Mouse (Mus musculus) limb, embryonic 13.5 days (tissue): Measurements from ENCODE around the gene Igf2bp2. TPM values are rescaled to one million over a fixed set of nuclear protein-coding genes. Genes with fewer than 3 reads are reported as not detected.

Experiments used
- ATAC-seq: fragments of 200-750 bp; cut with Nextera tagmentation; 2 replicates; pipeline ENCODE4 v1.8.0; 2017; ENCODE audit warnings: low read depth, moderate number of reproducible peaks, moderate TSS enrichment; ENCODE audit not compliant: low FRiP score
- H3K27ac ChIP-seq: fragments of 300-500 bp; sonication (generic); 2 replicates; pipeline ENCODE4 v1.5.1; 2015; ENCODE audit warnings: inconsistent platforms, mild to moderate bottlenecking, moderate library complexity
- H3K27me3 ChIP-seq: fragments of 300-500 bp; sonication (generic); 2 replicates; pipeline ENCODE4 v1.6.1; 2015; ENCODE audit warnings: mild to moderate bottlenecking, inconsistent platforms
- H3K36me3 ChIP-seq: fragments of 300-500 bp; sonication (generic); 2 replicates; pipeline ENCODE4 v1.6.1; 2015; ENCODE audit warnings: inconsistent platforms, mild to moderate bottlenecking, moderate library complexity
- H3K4me1 ChIP-seq: fragments of 300-500 bp; sonication (generic); 2 replicates; pipeline ENCODE4 v1.6.1; 2015; ENCODE audit warnings: inconsistent platforms
- H3K4me2 ChIP-seq: fragments of 300-500 bp; sonication (generic); replicated peaks from 2 replicates; pipeline ENCODE4 v1.6.1; 2015; ENCODE audit warnings: inconsistent platforms, mild to moderate bottlenecking, moderate library complexity
- H3K4me3 ChIP-seq: fragments of 300-500 bp; sonication (generic); 2 replicates; pipeline ENCODE4 v1.5.1; 2015; ENCODE audit warnings: moderate library complexity, mild to moderate bottlenecking, inconsistent platforms
- H3K9ac ChIP-seq: fragments of 300-500 bp; sonication (generic); 2 replicates; pipeline ENCODE4 v1.6.1; 2015; ENCODE audit warnings: mild to moderate bottlenecking, inconsistent platforms
- H3K9me3 ChIP-seq: fragments of 300-500 bp; sonication (generic); 2 replicates; pipeline ENCODE4 v1.6.1; 2016; ENCODE audit warnings: inconsistent platforms
- WGBS: fragments of 180-500 bp; shearing (Covaris S2); methylation state at CpG from one replicate; pipeline ENCODE4 v1.1.7; 2015; 5-methylcytosine and 5-hydroxymethylcytosine counted together
- polyA plus RNA-seq: library from polyadenylated mRNA; unstranded; fragments of >200 nt; fragmentation: Nextera tagmentation; extraction: Ambion mirVana; gene quantifications from 2 replicates; pipeline ENCODE4 v1.2.1, GENCODE M21; 2015

The Igf2bp2 gene
- polyA plus RNA-seq, 1 experiment from 2014 or later, result 117 TPM

DNA sequence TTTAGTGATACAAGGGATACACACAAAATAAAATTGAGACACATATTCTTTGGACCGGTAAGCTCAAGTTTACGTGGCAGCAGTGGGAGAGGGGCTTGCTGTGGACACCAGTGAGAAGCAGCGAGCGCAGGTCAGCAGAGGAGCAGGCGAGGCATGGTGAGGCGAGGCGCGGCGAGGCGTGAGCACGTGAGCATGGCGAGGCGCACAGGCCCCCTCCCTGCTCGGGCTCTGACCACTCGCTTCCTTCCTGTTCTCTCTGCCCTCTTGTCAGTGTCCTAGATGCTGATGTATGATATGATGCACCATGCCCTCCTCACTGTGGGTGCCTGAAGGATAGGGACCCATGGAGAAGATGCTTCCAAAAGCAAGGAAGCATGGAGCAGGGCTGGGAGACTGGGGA, 43.6 kb downstream of the Igf2bp2 start:
- H3K9me3 ChIP-seq, result no peaks in the 10 kb centered on the region
- H3K4me1 ChIP-seq, result peaks cover 17% of the 10 kb centered on the region
- H3K27ac ChIP-seq, result no peak overlapping the region
- H3K36me3 ChIP-seq, result peaks cover 29% of the 10 kb centered on the region
- no peak overlapping the region for H3K4me2 ChIP-seq
- 97% methylated on average over 15 of the region's 15 CpGs for WGBS
- no peak overlapping the region for H3K9ac ChIP-seq
- no peak for ATAC-seq
- no peak overlapping the region for H3K4me3 ChIP-seq
- H3K27me3 ChIP-seq, result no peaks in the 10 kb centered on the region

DNA sequence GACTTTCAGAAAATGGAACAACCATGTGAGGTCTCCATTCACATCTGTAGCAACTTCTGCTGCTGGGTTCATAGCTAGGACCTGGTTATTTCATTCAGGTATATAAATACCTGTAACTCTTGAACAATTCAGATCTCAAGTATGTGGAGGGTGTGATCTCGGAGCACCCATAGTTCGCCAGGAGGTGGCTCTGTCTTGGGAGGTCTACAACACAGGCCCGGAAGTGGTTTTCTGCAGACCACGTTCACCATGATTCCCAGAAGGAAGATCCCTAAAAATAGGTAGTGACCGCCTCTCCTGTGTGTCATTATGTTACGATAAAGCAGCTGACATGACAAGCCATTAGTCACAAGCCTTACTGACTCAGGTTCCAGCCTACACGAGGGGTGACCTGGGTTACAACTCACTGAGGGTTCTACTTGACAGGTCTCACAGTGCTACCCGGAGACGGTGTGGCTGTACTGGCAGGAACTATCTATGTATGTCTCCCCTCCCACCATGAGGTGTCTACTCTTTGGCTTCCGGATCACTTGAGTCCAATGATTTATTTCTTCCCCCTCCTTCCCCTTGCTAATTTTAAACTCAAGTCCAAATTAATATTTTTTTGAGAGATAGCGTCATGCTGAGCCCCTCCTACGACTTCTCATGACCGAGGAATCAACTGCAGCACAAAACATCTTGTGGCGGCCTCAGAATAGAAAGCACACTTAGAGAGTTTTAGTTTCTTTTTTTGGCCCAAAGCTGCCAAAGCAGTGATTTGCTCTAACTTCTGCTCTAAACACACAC, 44.2 kb downstream of the Igf2bp2 start:
- H3K9ac ChIP-seq, result no peak overlapping the region
- H3K4me3 ChIP-seq, result no peak overlapping the region
- WGBS, result 85% methylated on average over 14 of the region's 14 CpGs
- peaks cover 29% of the 10 kb centered on the region for H3K36me3 ChIP-seq
- no peaks in the 10 kb centered on the region for H3K9me3 ChIP-seq
- no peak overlapping the region for H3K27ac ChIP-seq
- no peak overlapping the region for H3K4me2 ChIP-seq
- no peaks in the 10 kb centered on the region for H3K27me3 ChIP-seq
- no peak for ATAC-seq
- H3K4me1 ChIP-seq, result peaks cover 11% of the 10 kb centered on the region

DNA sequence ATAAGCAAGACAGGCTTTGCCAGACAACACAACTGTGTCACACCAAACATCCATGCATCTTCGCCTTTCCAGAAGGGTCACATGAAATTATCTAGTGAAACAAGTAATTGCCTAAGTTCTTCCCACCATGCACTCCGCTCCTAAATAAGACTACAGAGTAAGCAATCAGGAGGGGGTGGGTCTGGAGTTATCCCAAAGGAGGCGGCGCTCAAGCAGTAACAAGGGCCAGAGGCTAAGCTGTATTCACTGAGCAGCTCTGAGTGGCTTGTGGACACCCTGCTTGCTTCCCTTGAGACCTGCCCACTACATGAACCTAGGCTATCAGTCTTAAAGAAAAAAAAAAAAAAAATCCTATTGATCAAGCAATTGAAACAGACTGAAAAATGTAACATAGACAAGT, 44.9 kb downstream of the Igf2bp2 start:
- H3K27me3 ChIP-seq, result no peaks in the 10 kb centered on the region
- no peak overlapping the region for H3K4me3 ChIP-seq
- ATAC-seq, result no peak
- no peak overlapping the region for H3K27ac ChIP-seq
- H3K36me3 ChIP-seq, result peaks cover 29% of the 10 kb centered on the region
- H3K9ac ChIP-seq, result no peak overlapping the region
- no peak overlapping the region for H3K4me2 ChIP-seq
- H3K9me3 ChIP-seq, result no peaks in the 10 kb centered on the region
- H3K4me1 ChIP-seq, result peaks cover 5% of the 10 kb centered on the region; the same call in 1 of the 2 replicates
- WGBS, result 96% methylated on average over 4 of the region's 4 CpGs

DNA sequence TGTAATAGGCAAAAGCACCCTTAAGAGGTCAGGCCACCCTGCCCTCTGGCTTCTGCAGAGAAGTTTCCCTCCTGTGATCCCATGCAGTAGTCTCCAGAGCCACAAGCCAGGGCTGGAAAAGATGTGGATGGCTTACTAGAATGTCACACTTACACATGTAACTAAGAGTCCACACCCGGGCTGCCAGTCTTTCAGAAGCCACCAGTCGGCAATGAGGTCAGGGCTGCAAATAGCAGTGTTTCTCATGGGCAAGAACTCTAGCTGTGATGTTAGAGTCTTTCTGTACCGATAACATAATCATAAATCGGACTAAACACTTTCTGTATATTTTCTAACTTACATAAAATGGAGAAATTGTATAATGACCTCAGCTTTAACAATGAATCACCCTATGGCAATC, 46.4 kb downstream of the Igf2bp2 start:
- H3K9ac ChIP-seq, result no peak overlapping the region
- H3K36me3 ChIP-seq, result peaks cover 29% of the 10 kb centered on the region
- H3K4me2 ChIP-seq, result no peak overlapping the region
- H3K4me3 ChIP-seq, result no peak overlapping the region
- H3K27me3 ChIP-seq, result no peaks in the 10 kb centered on the region
- no peaks in the 10 kb centered on the region for H3K9me3 ChIP-seq
- 94% methylated on average over 4 of the region's 4 CpGs for whole genome bisulfite sequencing
- no peak for ATAC-seq
- peaks cover 4% of the 10 kb centered on the region; the same call in 1 of the 2 replicates for H3K4me1 ChIP-seq
- no peak overlapping the region for H3K27ac ChIP-seq

DNA sequence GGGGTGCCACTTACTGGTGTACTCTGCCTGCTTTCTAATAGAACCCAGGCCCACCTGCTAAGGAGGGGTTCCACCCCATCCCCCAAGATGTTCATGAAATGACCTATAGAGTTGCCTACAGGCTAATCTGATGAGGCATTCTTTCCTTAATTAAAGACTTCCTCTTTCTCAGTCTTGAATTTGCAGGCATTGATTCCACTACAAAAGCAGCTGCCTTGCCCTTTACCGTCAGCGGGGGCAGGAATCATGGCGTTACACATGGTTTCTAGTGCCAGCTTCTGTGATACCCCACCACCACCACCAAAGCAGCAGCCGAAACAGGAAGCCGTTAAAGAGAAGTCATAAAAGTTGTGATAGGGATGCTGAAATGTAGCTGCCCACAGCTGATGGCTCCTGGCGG, 47.0 kb downstream of the Igf2bp2 start:
- Histone ChIP-seq H3K4me2 (no peak overlapping the region), H3K4me3 (no peak overlapping the region), H3K27me3 (no peaks in the 10 kb centered on the region), H3K36me3 (peaks cover 28% of the 10 kb centered on the region), H3K9me3 (no peaks in the 10 kb centered on the region), H3K9ac (no peak overlapping the region), H3K4me1 (peaks cover 4% of the 10 kb centered on the region; the same call in 1 of the 2 replicates), H3K27ac (no peak overlapping the region)
- 44% methylated on average over 6 of the region's 6 CpGs for WGBS
- ATAC-seq, result no peak

DNA sequence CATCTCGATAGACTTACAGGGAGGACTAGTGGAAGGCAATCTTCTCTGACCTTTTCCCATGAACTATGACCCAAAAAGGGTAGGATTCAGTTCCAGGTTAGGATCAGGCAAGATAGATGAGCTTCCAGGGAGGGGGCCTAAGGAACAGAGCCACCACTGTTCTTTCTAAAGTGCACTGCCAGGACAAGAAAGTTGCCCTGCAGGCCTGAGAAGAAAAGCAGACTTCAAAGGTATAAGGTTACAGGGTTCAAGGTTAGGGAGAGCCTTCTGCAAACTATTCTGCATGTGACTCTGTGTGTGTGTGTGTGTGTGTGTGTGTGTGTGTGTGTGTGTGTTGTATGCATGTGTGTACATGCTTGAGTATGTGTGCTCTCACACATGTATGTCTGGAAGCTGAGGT, 53.1 kb downstream of the Igf2bp2 start:
- WGBS, result 65% methylated on average over 1 of the region's 1 CpGs
- no peak overlapping the region for H3K4me2 ChIP-seq
- no peak overlapping the region for H3K27ac ChIP-seq

DNA sequence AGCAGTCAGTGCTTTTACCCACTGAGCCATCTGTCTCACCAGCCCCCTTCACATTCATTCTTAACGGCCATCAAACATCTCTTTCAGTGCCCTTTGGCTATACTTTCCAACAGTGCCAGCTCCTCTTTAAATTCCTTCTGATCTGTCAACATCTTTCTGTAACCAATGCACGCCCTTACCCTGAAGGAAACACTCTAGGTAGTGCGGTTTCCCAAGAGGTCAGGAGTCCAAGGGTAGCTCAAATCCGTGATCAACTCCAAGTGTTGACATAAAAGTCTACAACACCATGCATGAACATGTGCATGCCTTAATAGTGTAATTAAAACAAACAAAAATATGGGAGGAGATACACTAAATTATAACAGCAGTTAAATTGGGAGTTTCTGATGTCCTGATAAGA, 53.9 kb downstream of the Igf2bp2 start:
- Histone ChIP-seq H3K27ac (no peak overlapping the region), H3K36me3 (no peaks in the 10 kb centered on the region), H3K4me3 (no peak overlapping the region), H3K9me3 (no peaks in the 10 kb centered on the region), H3K4me1 (peaks cover 6% of the 10 kb centered on the region; the same call in 1 of the 2 replicates), H3K4me2 (no peak overlapping the region), H3K27me3 (no peaks in the 10 kb centered on the region), H3K9ac (no peak overlapping the region)
- 77% methylated on average over 4 of the region's 4 CpGs for WGBS
- no peak for ATAC-seq

More for the DNA sequence above, 53.1 kb downstream of the Igf2bp2 start:
- Histone ChIP-seq H3K9ac (no peak overlapping the region), H3K27me3 (no peaks in the 10 kb centered on the region), H3K9me3 (no peaks in the 10 kb centered on the region), H3K4me1 (peaks cover 6% of the 10 kb centered on the region; the same call in 1 of the 2 replicates), H3K4me3 (no peak overlapping the region), H3K36me3 (no peaks in the 10 kb centered on the region)
- ATAC-seq, result no peak

DNA sequence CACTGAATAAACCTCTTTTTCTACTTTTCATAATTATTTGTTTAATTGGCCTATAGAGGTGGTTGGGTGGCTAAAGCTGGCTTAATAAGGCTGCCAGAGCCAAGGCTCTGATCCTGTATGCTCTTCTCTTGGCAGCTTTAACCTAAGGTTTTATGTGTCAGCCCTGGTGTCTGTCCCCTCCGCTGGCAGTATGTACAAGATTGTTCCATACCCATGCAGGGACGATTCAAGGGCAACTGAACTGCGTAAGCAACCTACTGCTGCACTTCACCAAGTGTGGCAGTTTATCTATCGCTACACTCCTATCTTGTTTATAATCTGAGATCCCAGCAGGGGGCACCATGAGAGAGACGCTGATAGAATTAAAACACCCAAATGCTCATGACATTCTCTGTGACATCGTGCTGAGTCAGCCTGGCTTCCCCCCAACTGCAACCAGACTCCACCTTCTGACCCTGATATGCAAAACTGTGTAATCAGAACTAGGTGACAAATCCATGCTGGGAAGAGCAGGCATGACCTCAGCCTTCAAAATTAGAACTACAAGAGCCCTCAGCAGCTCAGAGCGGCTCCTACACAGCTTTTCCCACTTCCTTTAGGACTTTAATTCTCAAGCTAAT, 55.1 kb downstream of the Igf2bp2 start:
- Histone ChIP-seq H3K4me3 (no peak overlapping the region), H3K36me3 (no peaks in the 10 kb centered on the region), H3K4me1 (peaks cover 6% of the 10 kb centered on the region; the same call in 1 of the 2 replicates), H3K4me2 (no peak overlapping the region), H3K27ac (no peak overlapping the region), H3K9ac (no peak overlapping the region), H3K27me3 (no peaks in the 10 kb centered on the region), H3K9me3 (no peaks in the 10 kb centered on the region)
- no peak for ATAC-seq
- 71% methylated on average over 7 of the region's 7 CpGs for WGBS

DNA sequence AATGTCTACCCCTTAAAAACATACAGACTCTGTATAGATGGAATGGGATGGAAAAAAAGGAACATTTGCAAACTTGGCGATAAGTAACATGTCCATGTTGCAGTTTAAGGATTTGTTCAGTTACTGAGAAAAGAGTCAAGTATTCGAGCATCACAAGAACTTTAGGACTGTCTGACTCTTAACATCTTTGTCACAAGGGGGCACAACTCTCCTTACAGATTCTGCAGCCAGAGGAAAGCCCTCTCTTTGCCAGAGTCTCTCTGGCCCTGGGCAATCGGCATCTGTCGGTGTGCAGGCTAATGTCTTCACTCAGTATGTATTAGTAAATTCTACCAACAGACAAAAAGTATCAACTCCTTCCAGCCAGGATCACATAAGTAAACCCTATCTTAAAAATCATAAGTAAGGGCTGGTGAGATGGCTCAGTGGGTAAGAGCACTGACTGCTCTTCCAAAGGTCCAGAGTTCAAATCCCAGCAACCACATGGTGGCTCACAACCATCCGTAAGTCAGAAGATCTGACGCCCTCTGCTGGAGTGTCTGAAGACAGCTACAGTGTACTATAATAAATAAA, 57.0 kb downstream of the Igf2bp2 start:
- Histone ChIP-seq H3K4me1 (peaks cover 6% of the 10 kb centered on the region; the same call in 1 of the 2 replicates), H3K27me3 (no peaks in the 10 kb centered on the region), H3K27ac (no peak overlapping the region), H3K9ac (no peak overlapping the region), H3K4me3 (no peak overlapping the region), H3K9me3 (no peaks in the 10 kb centered on the region), H3K36me3 (peaks cover 6% of the 10 kb centered on the region; the same call in 1 of the 2 replicates), H3K4me2 (no peak overlapping the region)
- 83% methylated on average over 6 of the region's 6 CpGs for WGBS
- ATAC-seq, result no peak

DNA sequence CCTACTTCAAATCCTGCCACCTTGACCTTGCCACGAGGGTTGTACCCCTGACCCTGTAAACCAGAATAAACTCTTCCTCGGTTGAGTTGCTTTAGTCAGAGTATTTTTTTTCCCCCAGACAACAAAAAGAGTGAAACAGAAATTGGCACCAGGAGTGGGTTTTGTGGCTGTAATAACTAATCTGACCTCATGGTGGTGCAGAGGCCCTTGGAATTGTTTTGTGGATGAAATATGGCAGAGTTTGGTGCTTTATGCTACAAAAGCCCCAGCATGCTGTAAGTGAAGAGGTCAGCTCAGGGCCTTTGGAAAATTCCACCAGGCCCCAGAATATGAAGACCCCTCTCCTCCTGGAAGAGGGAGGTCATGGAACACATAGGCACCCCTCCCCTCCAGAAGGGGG, 63.0 kb downstream of the Igf2bp2 start:
- no peak overlapping the region for H3K4me3 ChIP-seq
- no peaks in the 10 kb centered on the region for H3K9me3 ChIP-seq
- H3K27me3 ChIP-seq, result no peaks in the 10 kb centered on the region
- peaks cover 22% of the 10 kb centered on the region for H3K36me3 ChIP-seq
- WGBS, result 89% methylated on average over 2 of the region's 2 CpGs
- H3K4me2 ChIP-seq, result no peak overlapping the region
- no peak overlapping the region for H3K27ac ChIP-seq
- no peak overlapping the region for H3K9ac ChIP-seq
- ATAC-seq, result no peak
- H3K4me1 ChIP-seq, result peaks cover 7% of the 10 kb centered on the region; the same call in 1 of the 2 replicates

DNA sequence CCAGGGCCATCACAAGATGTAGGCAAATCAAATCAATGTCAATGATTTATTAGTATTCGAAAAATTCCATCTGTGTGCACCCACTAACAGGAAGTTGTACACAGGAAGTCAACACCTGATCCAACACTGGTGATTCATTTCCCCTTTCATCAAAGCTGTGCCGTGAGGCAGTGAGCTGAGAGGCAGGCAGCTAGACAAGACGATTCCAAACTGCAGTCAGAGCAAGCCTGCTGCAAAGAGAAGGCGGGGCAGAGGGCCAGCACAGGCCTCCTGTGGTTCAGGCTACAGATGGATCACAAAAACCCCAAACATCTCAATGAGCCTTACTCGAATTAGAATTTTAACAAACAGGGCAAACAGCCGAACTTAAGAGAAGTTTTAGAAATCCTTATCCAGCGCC, 65.4 kb downstream of the Igf2bp2 start:
- Histone ChIP-seq H3K4me1 (peaks cover 7% of the 10 kb centered on the region; the same call in 1 of the 2 replicates), H3K27me3 (no peaks in the 10 kb centered on the region), H3K36me3 (peaks cover 25% of the 10 kb centered on the region), H3K27ac (no peak overlapping the region), H3K9me3 (no peaks in the 10 kb centered on the region), H3K9ac (no peak overlapping the region), H3K4me2 (no peak overlapping the region), H3K4me3 (no peak overlapping the region)
- WGBS, result 60% methylated on average over 7 of the region's 7 CpGs
- ATAC-seq, result no peak

DNA sequence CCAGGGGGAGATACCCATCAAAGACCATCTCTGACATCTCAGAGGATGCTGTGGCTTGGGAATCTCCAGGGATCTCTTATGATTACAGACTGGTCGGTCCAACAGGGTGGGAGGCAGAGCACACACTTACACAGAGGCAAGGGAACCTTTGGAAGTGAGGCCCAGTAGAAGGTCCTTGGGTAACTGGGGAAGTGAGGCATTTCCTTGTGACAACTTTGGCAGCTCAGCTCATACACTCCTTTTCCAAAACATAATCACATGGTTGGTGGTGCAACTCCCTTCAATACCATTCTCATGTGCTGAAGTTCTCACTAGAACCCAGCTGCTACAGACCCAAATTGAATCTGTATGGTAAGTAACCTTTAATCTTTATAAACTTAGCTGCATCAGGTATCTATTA, 67.3 kb downstream of the Igf2bp2 start:
- 96% methylated on average over 1 of the region's 1 CpGs for WGBS
- no peak overlapping the region for H3K27ac ChIP-seq
- H3K9me3 ChIP-seq, result no peaks in the 10 kb centered on the region

More for the DNA sequence above, 67.3 kb downstream of the Igf2bp2 start:
- Histone ChIP-seq H3K4me2 (no peak overlapping the region), H3K36me3 (peaks cover 15% of the 10 kb centered on the region), H3K4me3 (no peak overlapping the region), H3K9ac (no peak overlapping the region), H3K27me3 (no peaks in the 10 kb centered on the region), H3K4me1 (peaks cover 7% of the 10 kb centered on the region; the same call in 1 of the 2 replicates)
- ATAC-seq, result no peak
